Mouse (Mus musculus): ENCODE data around the gene B4galnt4. TPM values are rescaled to one million over a fixed set of nuclear protein-coding genes. Genes with fewer than 3 reads are reported as not detected.

Gene B4galnt4
- polyA plus RNA-seq, 2 experiments from 2014 or later = 6.4 to 11.9 TPM

DNA sequence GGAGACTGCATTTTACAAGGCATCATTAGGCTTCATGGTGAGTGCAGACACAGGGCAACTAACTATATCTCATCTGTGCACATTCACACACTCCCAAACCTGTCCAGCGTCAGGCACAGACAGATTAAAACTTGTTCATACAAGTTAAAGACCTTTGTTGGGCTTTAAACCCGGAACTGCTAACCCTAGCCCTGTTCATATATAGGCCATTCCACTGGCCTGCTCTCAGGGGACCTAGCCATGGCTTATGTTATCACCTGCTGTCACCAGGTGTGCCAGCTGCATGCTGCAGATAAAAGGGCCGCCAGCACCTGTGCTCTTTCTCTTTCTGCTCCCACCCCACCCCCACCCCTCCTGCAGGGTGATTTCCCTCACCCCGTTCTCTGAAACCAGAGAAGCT lies 18.4 kb upstream of the B4galnt4 start:
- no peak for ATAC-seq

GRCm38 (mm10) chr7:141046931-141047580 lies 13.8 kb upstream of the B4galnt4 start:
- ATAC-seq = no peak

- no peak for ATAC-seq
Observed at GRCm38 (mm10) chr7:141047581-141048225, 13.2 kb upstream of the B4galnt4 start.

DNA sequence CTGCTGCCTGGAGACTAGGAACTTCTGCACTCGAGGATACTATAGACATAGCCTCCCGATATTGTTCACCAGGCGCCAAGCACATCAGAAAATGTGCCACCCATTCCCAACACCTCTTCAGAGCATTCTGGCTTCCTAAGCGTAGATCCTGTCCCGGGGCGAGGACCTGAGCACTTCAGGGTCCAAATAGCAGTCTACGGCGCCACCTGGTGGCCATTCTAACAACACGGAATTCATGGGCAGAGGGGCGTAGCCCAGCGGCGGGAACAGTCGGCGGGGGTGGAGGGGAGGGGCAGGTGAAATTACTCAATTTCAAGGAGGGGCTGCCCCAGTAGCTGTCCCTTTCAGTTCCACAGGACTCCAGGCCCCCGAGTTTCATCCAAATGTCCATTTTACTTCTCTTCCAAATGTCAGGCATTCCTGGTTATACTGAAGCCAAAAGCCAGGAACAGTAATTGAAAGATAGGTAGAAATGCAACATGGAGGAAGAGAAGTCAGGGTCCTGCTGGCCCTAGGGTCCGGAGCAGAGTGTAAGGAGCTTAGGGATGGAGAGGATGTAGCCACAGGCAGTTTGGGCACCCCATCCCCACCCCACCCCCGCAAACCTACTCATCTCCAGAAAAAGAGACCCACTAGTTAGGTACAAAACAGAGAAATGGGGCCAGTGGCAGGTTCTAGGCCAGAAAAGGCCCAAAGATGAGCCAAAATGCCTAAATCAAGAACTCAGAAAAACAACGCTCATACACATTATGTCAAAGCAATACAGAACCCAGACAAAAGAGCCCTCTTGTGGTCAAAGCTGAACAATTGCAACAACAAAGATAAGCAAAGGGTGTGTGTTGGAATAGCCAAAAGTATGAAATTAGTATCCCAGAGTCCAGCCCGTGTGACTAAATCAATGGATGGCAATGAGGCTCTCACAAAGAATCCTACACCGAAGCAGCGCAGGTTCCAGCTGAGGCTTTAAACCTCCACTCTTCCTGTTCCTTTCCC lies 12.4 kb upstream of the B4galnt4 start:
- ATAC-seq = peak; percentile 84

GRCm38 (mm10) chr7:141049326-141049725 lies 11.6 kb upstream of the B4galnt4 start:
- ATAC-seq = no peak

DNA sequence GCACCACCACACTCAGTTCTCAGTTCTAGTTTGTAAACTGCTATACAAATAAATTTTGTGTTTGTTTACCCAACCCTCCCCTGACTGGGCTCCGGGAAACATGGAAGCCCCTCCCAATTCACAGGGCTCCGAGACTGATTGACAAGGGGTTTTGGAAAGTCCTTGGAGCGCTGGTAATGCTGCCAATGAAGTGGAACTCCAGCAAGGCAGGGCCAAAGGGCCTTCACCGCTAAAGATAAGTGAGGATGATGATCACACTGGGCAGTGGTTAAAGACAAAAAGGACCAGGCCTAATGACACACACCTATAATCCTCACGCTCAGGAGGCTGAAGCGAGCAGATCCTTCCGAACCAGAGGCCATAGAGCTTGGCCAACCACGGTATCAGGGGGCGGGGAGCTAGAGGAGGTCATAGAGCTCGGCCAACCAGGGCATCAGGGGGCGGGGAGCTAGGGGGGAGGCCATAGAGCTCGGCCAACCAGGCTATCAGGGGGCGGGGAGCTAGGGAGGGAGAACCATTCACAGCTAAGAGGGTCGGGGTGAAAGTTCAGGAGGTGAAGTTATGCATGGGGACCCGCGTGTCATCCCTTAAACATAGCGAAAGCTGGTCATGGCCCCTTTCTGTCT lies 9.7 kb upstream of the B4galnt4 start:
- ATAC-seq = no peak

DNA sequence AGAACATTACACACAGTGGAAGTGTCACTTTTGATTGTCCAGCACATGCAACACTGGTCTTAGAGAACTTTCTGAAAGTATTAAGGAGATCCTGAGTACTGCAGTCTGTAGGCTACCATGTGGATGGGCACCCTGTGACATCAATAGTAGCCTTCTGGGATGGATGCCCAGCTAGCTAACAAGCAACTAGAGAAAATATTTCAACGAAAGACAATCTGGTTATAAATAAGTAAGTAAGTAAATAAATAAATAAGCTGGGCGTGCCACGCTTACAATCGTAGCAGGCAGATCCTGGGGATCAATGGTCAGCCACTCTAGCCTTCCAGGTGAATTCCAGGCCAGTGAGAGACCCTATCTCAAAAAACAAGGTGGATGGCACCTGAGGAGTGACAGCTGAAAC lies 8.9 kb upstream of the B4galnt4 start:
- no peak for ATAC-seq

DNA sequence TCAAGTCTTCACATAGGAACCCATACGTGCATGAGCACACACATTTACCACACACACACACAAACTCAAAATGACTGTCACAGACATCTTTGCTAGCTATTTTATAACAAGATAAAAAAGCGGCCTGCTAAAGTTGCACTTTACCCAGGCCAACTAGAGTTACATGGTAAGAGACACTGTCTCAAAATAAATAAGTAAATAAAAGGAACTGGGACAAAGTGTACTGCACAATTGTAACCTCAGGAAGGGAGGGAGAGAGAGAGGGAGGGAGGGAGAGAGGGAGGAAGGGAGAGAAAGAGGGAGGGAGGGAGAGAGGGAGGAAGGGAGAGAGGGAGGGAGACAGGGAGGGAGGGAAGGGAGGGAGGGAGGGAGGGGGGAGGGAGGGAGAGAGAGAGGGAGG lies 8.5 kb upstream of the B4galnt4 start:
- ATAC-seq = no peak

DNA sequence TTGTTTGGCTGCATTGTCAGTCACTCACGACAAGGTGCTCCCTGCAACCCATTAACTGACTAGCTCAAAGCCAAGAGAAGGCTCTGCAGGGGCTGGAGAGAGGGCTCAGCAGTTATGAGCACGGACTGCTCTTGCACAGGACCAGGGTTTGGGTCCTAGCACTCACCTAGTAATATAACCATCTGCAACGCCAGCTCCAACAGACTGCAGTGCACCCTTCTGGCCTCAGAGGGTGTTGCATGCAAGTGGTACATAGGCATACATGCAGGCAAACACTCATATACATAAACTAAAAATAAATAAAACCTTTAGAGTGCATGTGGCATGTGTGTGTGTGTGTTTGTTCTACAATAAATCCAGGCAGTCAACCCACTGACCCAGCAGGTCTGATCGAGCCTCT lies 5.1 kb upstream of the B4galnt4 start:
- ATAC-seq = no peak

DNA sequence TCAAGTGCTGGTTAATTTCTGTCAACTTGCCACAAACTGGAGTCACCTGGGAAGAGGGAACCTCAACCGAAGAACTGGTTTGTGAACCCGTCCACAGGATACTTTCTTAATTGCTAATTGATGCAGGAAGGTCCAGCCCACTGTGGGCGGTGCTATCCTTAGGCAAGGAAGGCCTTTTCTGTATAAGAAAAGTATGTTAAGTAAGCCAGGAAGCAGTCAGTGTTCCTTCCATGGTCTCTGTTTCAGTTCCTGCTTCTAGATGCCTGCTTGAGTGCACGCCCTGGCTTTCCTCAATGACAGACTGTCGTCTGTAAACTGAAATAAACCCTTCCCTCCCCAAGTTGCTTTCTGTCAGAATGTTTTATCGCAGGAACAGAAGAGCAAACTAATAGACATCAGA lies 3.9 kb upstream of the B4galnt4 start:
- no peak for ATAC-seq

GRCm38 (mm10) chr7:141057541-141057940 lies 3.4 kb upstream of the B4galnt4 start:
- no peak for ATAC-seq

DNA sequence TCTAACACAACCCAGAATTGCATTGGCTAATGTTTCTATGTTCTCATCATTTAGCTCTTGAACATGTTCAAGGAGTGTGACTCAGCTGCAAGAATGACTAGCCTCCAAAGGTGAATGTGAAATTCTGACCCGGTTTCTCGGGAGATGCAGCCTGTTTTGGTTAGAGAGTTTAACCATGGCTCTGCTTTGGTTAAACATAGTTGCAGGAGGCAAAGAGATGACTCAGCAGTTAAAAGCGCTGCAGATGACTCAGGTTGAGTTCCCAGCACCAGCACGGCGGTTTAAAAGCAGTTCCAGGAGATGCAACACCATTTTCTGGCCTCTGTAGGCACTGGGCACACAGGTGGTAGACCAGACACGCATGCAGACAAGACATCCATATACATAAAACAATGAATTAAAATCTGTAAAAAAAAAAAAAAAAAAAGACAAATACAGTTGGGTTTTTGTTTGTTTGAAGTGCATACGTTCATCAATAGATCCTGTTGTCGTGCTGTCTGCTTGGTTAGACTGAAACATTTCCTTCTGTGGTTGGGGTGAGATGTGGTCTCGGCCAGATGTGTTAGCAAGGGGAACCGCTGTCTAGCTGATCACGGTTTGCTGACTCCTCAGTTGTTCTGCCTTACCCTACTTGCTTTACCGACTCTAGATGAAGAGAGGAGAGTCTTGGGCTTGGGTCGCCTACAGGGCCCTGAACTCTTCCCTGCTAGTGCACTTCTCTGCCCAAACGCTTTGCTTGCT lies 2.1 kb upstream of the B4galnt4 start:
- peak; percentile 78 for ATAC-seq

GRCm38 (mm10) chr7:141059929-141060328 lies 975 bp upstream of the B4galnt4 start:
- no peak for ATAC-seq

DNA sequence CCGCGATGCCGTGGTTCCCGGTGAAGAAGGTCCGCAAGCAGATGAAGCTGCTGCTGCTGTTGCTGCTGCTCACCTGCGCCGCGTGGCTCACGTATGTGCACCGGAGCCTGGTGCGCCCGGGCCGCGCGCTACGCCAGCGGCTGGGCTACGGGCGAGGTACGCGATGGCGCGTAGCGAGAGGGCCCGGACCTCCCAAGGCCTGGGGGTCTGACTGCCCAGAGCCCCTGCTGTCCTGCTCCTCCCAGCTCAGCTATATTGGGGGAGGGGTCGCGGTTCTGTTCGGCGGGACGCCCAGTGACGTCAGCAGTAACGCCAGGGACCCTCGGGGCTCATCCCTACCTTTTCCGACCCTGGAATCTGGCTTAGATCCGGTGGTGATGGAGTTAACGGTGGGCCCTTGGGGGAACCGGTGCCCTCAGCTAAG lies 377 bp downstream of the B4galnt4 start:
- ATAC-seq = no peak

GRCm38 (mm10) chr7:141062525-141062924 lies 1.6 kb downstream of the B4galnt4 start:
- no peak for ATAC-seq

- no peak for ATAC-seq
Observed at GRCm38 (mm10) chr7:141063353-141063752, 2.4 kb downstream of the B4galnt4 start.

GRCm38 (mm10) chr7:141064175-141064574 lies 3.3 kb downstream of the B4galnt4 start:
- ATAC-seq = peak; percentile 57

GRCm38 (mm10) chr7:141064576-141064975 lies 3.7 kb downstream of the B4galnt4 start:
- no peak for ATAC-seq

DNA sequence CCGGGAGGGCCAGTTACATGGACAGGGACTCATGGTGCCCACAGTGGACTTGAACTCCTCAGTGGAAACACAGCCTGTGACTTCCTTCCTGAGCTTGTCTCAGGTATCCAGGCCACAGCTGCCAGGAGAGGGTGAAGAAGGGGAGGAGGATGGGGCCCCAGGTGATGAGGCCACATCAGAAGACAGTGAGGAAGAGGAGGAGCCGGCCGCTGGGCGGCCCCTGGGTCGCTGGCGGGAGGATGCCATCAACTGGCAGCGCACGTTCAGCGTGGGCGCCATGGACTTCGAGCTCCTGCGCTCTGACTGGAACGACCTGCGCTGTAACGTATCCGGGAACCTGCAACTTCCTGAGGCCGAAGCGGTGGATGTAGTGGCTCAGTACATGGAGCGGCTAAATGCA lies 7.4 kb downstream of the B4galnt4 start:
- ATAC-seq = no peak

DNA sequence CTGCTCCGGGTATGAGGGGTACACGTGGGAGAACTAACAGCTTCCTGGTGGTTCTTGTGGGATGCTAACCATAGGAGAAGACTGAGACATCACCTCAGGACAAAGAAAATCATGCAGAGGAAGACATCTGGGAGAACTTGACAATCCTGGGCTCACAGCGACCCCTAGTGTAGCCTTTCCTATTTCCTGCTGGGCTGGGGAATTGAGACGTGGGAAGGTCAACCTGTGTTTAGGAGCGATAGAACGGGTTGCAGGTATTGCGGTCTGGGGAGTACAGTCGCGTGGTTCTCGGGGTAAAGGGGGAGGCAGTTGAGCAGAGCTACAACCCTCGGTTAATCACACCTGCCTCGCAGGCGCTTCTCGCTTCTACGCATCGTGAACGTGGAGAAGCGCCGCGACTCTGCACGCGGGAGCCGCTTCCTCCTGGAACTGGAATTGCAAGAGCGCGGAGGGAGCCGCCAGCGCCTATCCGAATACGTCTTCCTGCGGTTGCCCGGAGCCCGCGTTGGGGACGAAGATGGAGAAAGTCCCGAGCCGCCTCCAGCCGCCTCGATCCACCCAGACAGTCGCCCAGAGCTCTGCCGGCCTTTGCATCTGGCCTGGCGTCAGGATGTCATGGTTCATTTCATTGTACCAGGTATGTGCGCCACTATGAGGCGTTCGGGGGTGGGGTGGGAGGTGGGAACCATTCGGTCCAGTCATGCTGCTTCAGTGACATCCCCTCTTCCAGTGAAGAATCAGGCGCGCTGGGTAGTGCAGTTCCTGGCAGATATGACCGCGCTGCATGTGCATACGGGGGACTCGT lies 9.4 kb downstream of the B4galnt4 start:
- no peak for ATAC-seq
